Mouse (Mus musculus): Measurements from ENCODE around the gene Ttll1. TPM values are rescaled to one million over a fixed set of nuclear protein-coding genes. Genes with fewer than 3 reads are reported as not detected.

Gene Ttll1
- 20.9 and 21.0 TPM in 2 replicates for polyA plus RNA-seq (2015; fragmentation: Nextera tagmentation; extraction: Ambion mirVana)

DNA sequence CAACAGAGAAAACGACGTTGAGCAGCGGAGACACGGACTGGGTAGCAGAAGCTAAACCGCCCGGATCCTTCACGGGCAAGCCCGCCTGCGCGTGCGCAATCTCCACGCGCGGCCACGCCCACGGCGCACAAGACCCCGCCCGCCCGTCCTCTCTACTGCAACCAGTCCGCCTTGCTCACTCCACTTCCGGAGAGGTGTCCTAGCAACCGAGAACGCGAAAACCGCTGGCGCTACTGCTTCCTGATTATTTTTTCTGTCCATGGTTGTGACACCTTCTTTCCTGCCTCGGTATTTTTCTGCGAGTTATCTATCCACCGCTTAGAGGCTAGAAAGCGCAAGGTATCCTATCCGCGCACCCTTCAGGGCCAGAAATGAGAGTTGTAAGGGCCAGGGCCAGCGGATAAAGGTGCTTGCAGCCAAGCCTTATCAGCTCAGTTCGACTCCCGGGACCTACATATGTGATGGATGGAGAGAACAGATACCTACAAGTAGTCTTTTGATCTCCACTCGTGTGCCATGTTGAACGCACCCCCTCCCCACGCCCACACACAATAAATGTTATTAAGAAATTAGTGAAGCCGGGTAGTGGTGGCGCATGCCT is at the start of gene Ttll1:
TSS of gene Ttll1 (minus strand) at position 89 of the 601 bp plus-strand sequence.
- H3K9ac ChIP-seq (ENCODE audit: low read length): peak within 1 kb of the TSS; percentile 72
- H3K36me3 ChIP-seq (ENCODE audit: control insufficient read depth, insufficient read depth, low read length): no peaks in the 10 kb centered on the region
- 11% methylated on average over 41 of the region's 41 CpGs for WGBS
- peak; percentile 96 for ATAC-seq (ENCODE audit: insufficient read depth, low FRiP score)
- no peaks in the 10 kb centered on the region for H3K9me3 ChIP-seq (replicated peaks; ENCODE audit: control insufficient read depth, low read length)
- peak within 1 kb of the TSS; percentile 58 for H3K4me3 ChIP-seq (replicated peaks; ENCODE audit: low read length)
- H3K4me1 ChIP-seq (ENCODE audit: control insufficient read depth, insufficient read depth, low read length): peaks cover 6% of the 10 kb centered on the region; the same call in 1 of the 2 replicates
- no peaks in the 10 kb centered on the region for H3K27me3 ChIP-seq (ENCODE audit: control insufficient read depth, insufficient read depth, low read length)
- peak within 1 kb of the TSS; percentile 48; the same call in 1 of the 2 replicates for H3K27ac ChIP-seq (ENCODE audit: low read length)
- H3K4me2 ChIP-seq (ENCODE audit: low read depth, low read length): peak within 1 kb of the TSS; percentile 83

DNA sequence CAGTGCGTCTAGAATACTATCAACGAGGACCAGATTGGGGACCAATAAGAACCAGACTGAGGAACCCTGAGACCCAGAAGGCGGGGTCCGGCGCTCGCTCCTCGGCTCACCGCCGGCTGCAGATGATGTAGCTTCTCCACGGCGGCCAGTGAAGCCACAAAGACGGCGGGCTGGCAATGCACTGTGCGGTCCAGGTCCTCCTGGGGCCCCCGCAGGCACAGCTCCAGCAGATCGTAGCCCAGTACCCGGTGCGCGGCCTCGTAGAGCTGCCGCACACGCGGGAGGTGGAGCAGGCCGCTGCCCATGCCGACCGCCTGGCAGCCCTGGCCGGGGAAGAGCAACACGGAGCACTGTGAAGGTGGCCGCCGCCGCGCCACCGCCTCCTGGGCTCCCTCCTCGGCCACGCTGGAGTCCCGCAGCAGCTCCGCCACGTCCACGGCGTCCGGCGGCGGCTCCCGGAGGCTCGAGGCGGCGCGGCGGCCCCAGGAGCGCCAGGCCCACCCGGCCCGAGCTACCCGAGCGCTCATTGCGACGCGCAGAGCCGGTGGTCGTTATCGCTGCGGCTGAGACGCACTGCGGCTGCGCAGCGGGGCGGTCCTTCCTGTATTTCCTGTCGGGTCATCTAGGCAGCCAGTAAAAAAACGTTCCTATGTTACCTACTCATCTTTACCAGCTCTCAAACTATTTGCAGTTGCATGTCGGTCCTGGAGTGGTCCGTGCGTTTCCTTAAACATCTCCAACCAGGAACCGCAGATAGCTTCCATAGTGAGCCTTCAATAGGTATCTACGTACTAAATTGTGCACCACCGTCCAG is 44.7 kb upstream of the Ttll1 start:
- Histone ChIP-seq H3K9ac (ENCODE audit: low read length) (peak overlapping the region; percentile 99), H3K27me3 (ENCODE audit: control insufficient read depth, insufficient read depth, low read length) (no peaks in the 10 kb centered on the region)

DNA sequence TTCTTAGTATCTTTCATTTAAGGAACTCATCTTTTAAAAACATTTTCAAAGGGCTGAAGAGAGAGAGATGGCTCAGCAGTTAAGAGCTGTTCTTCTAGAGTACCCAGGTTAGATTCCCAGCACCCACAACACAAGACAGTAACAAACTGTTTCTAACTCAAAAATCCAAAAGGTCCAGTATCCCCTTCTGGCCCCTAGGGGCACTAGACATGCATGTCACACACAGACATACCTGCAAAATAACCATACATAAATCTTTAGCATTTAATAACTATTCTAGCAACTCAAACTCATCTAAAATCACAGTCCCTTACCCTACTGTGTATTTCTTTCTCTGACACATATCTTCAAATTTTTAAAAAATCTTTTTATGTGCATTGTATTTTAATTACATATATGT is 43.1 kb upstream of the Ttll1 start:
- no peak for ATAC-seq (ENCODE audit: insufficient read depth, low FRiP score)
- Histone ChIP-seq H3K9me3 (replicated peaks; ENCODE audit: control insufficient read depth, low read length) (peaks cover 4% of the 10 kb centered on the region), H3K27me3 (ENCODE audit: control insufficient read depth, insufficient read depth, low read length) (no peaks in the 10 kb centered on the region), H3K4me1 (ENCODE audit: control insufficient read depth, insufficient read depth, low read length) (peaks cover 5% of the 10 kb centered on the region; the same call in 1 of the 2 replicates), H3K9ac (ENCODE audit: low read length) (no peak overlapping the region), H3K36me3 (ENCODE audit: control insufficient read depth, insufficient read depth, low read length) (peaks cover 2% of the 10 kb centered on the region; the same call in 1 of the 2 replicates), H3K27ac (ENCODE audit: low read length) (no peak overlapping the region), H3K4me2 (ENCODE audit: low read depth, low read length) (no peak overlapping the region), H3K4me3 (replicated peaks; ENCODE audit: low read length) (no peak overlapping the region)

More for the DNA sequence above, 44.7 kb upstream of the Ttll1 start:
- no peaks in the 10 kb centered on the region for H3K36me3 ChIP-seq (ENCODE audit: control insufficient read depth, insufficient read depth, low read length)
- H3K4me3 ChIP-seq (replicated peaks; ENCODE audit: low read length): peak overlapping the region; percentile 82
- peak overlapping the region; percentile 70 for H3K4me2 ChIP-seq (ENCODE audit: low read depth, low read length)
- under 1% methylated on average over 73 of the region's 74 CpGs for WGBS
- peak; percentile 89 for ATAC-seq (ENCODE audit: insufficient read depth, low FRiP score)
- H3K27ac ChIP-seq (ENCODE audit: low read length): peak overlapping the region; percentile 93
- peaks cover 5% of the 10 kb centered on the region; the same call in 1 of the 2 replicates for H3K4me1 ChIP-seq (ENCODE audit: control insufficient read depth, insufficient read depth, low read length)
- H3K9me3 ChIP-seq (replicated peaks; ENCODE audit: control insufficient read depth, low read length): peaks cover 4% of the 10 kb centered on the region

DNA sequence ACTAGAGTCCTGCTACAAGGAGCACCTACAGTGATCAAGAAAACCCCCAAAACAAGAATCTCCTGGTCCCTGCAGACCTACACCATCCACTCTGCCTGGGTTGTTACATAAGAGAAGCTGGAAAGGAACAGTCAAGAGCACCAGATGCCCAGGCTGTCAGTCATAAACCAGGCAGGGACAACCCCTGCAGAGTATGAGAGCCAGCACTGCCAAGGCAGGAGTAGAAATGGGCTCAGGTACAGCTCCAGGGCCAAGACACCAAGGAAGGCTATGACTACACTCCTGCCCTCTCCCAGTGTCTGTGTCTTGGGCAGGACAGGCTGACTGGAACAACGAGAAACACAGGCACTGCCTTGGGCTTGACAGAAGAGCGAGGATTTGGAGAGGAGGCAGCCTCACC is 39.4 kb upstream of the Ttll1 start:
- no peak for ATAC-seq (ENCODE audit: insufficient read depth, low FRiP score)
- Histone ChIP-seq H3K4me3 (replicated peaks; ENCODE audit: low read length) (no peak overlapping the region), H3K9ac (ENCODE audit: low read length) (no peak overlapping the region), H3K27me3 (ENCODE audit: control insufficient read depth, insufficient read depth, low read length) (no peaks in the 10 kb centered on the region), H3K36me3 (ENCODE audit: control insufficient read depth, insufficient read depth, low read length) (peaks cover 14% of the 10 kb centered on the region), H3K9me3 (replicated peaks; ENCODE audit: control insufficient read depth, low read length) (peaks cover 4% of the 10 kb centered on the region), H3K4me1 (ENCODE audit: control insufficient read depth, insufficient read depth, low read length) (no peaks in the 10 kb centered on the region; the same call in 1 of the 2 replicates), H3K27ac (ENCODE audit: low read length) (peak overlapping the region; percentile 65), H3K4me2 (ENCODE audit: low read depth, low read length) (no peak overlapping the region)
- 64% methylated on average over 2 of the region's 2 CpGs for WGBS

DNA sequence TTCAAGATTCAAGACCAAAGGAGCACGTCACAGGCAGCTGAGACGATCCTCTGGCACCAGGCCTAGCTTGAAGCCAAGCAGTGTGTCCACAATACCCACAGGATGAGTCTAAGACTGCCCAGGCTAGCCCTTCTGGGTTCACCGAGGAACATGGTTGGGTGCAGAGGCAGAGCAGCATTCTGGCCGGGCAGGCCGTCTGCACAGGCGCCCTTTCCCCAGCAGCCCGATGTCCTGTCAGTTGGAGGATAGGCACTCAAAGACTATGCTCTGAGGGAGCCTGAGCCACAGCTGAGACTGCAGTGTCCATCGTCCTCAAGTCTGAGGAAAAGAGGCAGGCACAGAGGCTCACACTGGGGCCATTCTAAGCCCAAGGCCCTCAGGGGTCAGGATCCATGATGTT is 36.5 kb upstream of the Ttll1 start:
- WGBS: 93% methylated on average over 8 of the region's 8 CpGs
- H3K36me3 ChIP-seq (ENCODE audit: control insufficient read depth, insufficient read depth, low read length): peaks cover 14% of the 10 kb centered on the region
- ATAC-seq (ENCODE audit: insufficient read depth, low FRiP score): no peak

DNA sequence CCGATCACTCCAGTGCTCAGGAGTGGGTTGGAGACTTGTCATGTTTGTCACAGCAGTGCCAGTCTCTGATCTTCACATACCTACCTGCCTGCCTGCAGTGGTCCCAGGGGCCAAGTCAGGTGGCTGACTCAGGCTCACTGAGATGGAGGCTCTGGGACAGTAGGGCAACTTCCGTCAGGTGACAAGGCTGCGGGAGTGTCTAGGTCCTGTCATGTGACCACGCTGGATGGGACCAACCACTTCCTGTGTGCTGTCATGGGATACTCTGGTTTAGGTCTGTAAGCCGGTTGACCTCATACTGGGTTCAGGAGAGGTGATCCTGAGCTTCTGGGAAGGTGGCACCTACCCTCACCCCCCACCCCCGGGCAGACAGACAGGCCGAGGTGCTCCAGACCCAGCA is 35.3 kb upstream of the Ttll1 start:
- no peak overlapping the region for H3K4me3 ChIP-seq (replicated peaks; ENCODE audit: low read length)
- H3K9ac ChIP-seq (ENCODE audit: low read length): no peak overlapping the region
- WGBS: 88% methylated on average over 7 of the region's 7 CpGs
- H3K4me1 ChIP-seq (ENCODE audit: control insufficient read depth, insufficient read depth, low read length): no peaks in the 10 kb centered on the region
- no peak overlapping the region for H3K27ac ChIP-seq (ENCODE audit: low read length)
- H3K36me3 ChIP-seq (ENCODE audit: control insufficient read depth, insufficient read depth, low read length): peaks cover 14% of the 10 kb centered on the region
- H3K9me3 ChIP-seq (replicated peaks; ENCODE audit: control insufficient read depth, low read length): no peaks in the 10 kb centered on the region
- no peaks in the 10 kb centered on the region for H3K27me3 ChIP-seq (ENCODE audit: control insufficient read depth, insufficient read depth, low read length)
- no peak for ATAC-seq (ENCODE audit: insufficient read depth, low FRiP score)
- no peak overlapping the region for H3K4me2 ChIP-seq (ENCODE audit: low read depth, low read length)

More for the DNA sequence above, 36.5 kb upstream of the Ttll1 start:
- no peaks in the 10 kb centered on the region for H3K4me1 ChIP-seq (ENCODE audit: control insufficient read depth, insufficient read depth, low read length)
- no peak overlapping the region for H3K4me2 ChIP-seq (ENCODE audit: low read depth, low read length)
- H3K9ac ChIP-seq (ENCODE audit: low read length): no peak overlapping the region
- H3K27me3 ChIP-seq (ENCODE audit: control insufficient read depth, insufficient read depth, low read length): no peaks in the 10 kb centered on the region
- no peak overlapping the region for H3K27ac ChIP-seq (ENCODE audit: low read length)
- no peaks in the 10 kb centered on the region for H3K9me3 ChIP-seq (replicated peaks; ENCODE audit: control insufficient read depth, low read length)
- no peak overlapping the region for H3K4me3 ChIP-seq (replicated peaks; ENCODE audit: low read length)

DNA sequence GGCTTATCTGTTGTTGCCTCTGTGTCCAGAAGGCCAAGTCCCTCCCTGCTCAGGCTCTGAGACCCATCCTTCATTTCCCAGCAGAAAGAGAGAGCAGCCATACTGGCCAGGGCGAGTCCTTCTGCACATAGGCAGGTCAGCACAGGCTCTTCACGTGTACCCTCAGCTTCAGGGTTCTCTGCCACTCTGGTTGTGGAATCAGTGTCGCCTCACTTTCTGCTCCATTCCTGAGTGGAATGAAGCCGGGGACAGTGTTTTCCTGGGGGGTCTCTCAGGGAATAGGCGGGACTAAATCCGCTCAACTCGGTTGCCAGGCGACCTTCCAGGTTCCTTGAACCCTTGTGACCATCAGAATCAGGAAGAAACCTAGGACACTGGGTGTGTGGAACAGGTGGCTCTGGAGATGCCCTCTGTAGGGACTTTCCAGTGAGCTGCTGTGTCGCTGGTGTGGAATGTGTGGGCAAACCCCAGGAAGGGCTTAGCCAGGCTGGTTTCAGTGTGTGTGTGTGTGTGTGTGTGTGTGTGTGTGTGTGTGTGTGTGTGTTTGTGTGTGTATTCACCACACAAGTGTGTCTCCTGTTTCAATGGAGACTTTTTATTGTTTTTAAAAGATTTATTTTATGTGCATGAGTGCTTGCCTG is 31.1 kb upstream of the Ttll1 start:
- ATAC-seq (ENCODE audit: insufficient read depth, low FRiP score): 0 out of 2 replicates have a peak, but pooled peaks have one; percentile 22
- Histone ChIP-seq H3K4me1 (ENCODE audit: control insufficient read depth, insufficient read depth, low read length) (peaks cover 3% of the 10 kb centered on the region; the same call in 1 of the 2 replicates), H3K4me3 (replicated peaks; ENCODE audit: low read length) (no peak overlapping the region), H3K36me3 (ENCODE audit: control insufficient read depth, insufficient read depth, low read length) (peaks cover 6% of the 10 kb centered on the region; the same call in 1 of the 2 replicates), H3K4me2 (ENCODE audit: low read depth, low read length) (no peak overlapping the region), H3K9me3 (replicated peaks; ENCODE audit: control insufficient read depth, low read length) (no peaks in the 10 kb centered on the region), H3K9ac (ENCODE audit: low read length) (no peak overlapping the region), H3K27ac (ENCODE audit: low read length) (no peak overlapping the region), H3K27me3 (ENCODE audit: control insufficient read depth, insufficient read depth, low read length) (no peaks in the 10 kb centered on the region)
- 73% methylated on average over 9 of the region's 9 CpGs for WGBS

DNA sequence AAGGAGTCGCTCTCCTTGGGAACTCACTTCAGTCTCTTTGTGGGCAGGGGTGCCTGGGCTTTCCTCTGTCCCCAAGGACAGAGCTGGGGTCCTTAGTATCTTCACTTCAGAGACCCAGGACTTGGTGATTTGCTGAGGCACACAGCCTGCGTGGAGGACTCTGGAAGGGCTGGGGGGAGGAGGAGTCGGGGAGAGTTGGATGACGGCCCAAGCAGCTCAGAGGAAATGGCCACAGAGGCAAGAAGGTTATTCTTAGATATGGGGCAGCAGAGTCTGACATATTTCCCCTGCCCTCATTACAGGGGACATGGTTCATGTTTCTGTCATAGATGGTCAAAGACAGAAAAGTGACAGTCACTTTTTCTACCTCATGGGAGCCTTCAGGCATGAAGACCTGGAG is 29.2 kb upstream of the Ttll1 start:
- 50% methylated on average over 4 of the region's 4 CpGs for WGBS
- no peaks in the 10 kb centered on the region for H3K27me3 ChIP-seq (ENCODE audit: control insufficient read depth, insufficient read depth, low read length)
- no peak overlapping the region for H3K4me3 ChIP-seq (replicated peaks; ENCODE audit: low read length)
- peaks cover 8% of the 10 kb centered on the region; the same call in 1 of the 2 replicates for H3K4me1 ChIP-seq (ENCODE audit: control insufficient read depth, insufficient read depth, low read length)
- no peaks in the 10 kb centered on the region for H3K36me3 ChIP-seq (ENCODE audit: control insufficient read depth, insufficient read depth, low read length)
- no peak overlapping the region for H3K27ac ChIP-seq (ENCODE audit: low read length)
- no peak overlapping the region for H3K4me2 ChIP-seq (ENCODE audit: low read depth, low read length)
- ATAC-seq (ENCODE audit: insufficient read depth, low FRiP score): no peak
- no peaks in the 10 kb centered on the region for H3K9me3 ChIP-seq (replicated peaks; ENCODE audit: control insufficient read depth, low read length)
- H3K9ac ChIP-seq (ENCODE audit: low read length): no peak overlapping the region

DNA sequence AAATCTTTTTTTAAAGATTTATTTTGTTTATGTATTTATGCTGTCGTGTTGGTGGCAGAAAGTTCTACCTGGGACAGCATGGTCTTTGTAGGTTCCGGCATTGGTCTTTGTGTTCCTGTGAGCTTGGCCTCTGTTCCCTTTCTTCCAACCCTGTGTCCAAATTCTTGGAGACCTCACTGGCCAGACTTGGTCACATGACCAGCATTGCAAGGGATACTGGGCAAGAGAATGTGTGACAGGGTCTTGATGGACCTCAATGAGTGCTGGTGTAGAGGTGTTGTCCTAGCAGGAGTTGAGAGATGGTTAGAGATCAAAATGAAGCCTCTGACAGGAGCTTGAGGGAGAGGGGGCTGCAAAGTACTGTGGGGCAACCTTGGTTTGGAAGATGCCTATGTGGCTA is 28.2 kb upstream of the Ttll1 start:
- WGBS: 94% methylated on average over 2 of the region's 2 CpGs
- Histone ChIP-seq H3K9me3 (replicated peaks; ENCODE audit: control insufficient read depth, low read length) (no peaks in the 10 kb centered on the region), H3K36me3 (ENCODE audit: control insufficient read depth, insufficient read depth, low read length) (no peaks in the 10 kb centered on the region), H3K27ac (ENCODE audit: low read length) (no peak overlapping the region), H3K4me2 (ENCODE audit: low read depth, low read length) (no peak overlapping the region), H3K4me3 (replicated peaks; ENCODE audit: low read length) (no peak overlapping the region), H3K27me3 (ENCODE audit: control insufficient read depth, insufficient read depth, low read length) (no peaks in the 10 kb centered on the region), H3K9ac (ENCODE audit: low read length) (no peak overlapping the region), H3K4me1 (ENCODE audit: control insufficient read depth, insufficient read depth, low read length) (peaks cover 8% of the 10 kb centered on the region; the same call in 1 of the 2 replicates)
- no peak for ATAC-seq (ENCODE audit: insufficient read depth, low FRiP score)
